Mouse (Mus musculus) right cerebral cortex, postnatal 25 days (tissue): Measurements from ENCODE around the gene Mydgf.
A peak's percentile ranks its signal among the peaks of the same experiment; 100 is the strongest.

Experiments used
- DNase-seq: peaks from one replicate; pipeline ENCODE4 v3.0.0; 2022

The Mydgf gene

DNA sequence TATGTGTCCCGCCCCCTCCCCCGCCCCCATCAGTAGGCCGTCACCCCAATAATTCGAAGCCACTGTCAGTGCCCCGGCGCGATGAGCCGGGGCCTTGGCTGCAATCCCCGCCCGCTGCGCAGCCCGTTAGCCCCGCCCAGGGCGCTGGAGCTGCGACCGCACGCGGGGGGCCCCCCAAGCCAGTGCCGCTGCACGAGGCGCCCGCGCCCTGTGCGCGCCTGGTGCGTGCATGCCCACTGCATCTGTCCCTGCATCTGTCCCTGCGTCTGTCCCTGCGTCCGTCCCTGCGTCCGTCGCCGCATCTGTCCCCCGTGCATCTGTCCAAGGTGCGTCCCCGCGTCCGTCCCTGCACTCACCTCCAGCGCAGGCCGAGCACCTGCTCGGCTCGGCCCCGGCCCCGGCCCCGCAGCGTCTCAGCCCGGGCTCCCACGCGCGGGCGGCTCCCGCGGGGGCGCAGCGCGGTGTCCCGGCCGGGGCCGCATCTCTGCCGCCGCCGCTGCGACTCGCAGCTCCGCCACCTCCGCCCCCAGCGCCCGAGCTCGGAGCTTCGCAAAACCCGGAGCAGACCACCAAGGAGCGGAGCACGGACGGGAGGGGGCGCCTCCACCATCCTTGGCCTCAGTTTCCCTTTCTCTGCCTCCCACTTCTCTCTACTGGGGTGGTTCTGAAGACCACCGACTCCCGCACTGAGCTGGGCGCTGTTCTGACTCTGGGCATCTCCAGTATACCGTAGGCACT lies 43.7 kb downstream of the Mydgf start, which contains the start of gene Sema6b:
TSS of gene Sema6b (minus strand) at position 486 of the 738 bp plus-strand sequence.
- peak; percentile 86 for DNase-seq

GRCm38 (mm10) chr17:56139355-56139754 lies 44.4 kb downstream of the Mydgf start:
- DNase-seq = no peak

GRCm38 (mm10) chr17:56137839-56138613 lies 45.7 kb downstream of the Mydgf start:
- no peak for DNase-seq

DNA sequence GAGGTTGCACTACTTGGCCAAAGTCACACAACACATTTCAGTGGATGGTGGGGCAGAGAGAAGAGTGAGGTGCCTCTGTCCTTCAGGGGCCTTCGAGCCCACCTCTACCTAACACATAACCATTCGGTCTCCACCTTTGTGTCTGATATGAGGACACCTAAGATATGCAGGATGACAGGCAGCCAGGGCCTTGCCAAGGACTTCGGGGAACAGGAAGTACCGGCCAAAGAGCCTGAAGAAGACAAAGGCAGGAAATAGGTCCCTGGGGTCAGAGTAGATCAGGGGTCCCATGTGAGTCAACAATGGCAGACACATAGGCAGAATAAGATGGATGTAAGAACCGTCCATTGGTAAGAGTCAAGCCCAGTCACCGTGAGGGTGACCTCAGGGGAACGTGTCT lies 47.2 kb downstream of the Mydgf start:
- DNase-seq = no peak

DNA sequence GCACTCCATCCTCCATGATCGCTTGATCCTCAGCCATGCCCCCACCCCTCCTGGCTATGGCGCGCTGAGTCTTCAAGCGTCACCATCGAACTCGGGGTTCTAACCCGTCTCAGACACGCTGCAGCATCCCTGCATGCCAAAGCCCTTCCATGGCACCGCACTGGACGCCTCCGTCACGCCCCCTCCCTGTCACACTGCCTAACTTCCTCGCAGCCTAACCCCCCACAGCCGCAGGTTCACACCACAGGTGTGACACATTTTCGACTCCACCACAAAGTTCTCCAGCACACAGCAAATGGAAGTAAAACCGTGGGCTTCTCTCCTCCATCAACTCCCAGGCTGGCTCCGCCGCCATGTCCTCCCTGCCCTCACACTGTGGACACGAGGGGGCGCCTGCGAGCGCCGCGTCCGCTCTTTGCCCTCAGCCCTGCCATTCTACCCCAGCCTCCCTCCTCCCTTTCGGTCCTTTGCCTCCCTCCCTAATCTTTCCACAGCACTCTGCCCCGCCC lies 49.2 kb downstream of the Mydgf start:
- DNase-seq = no peak

GRCm38 (mm10) chr17:56133457-56134363 lies 50.0 kb downstream of the Mydgf start:
- no peak for DNase-seq

DNA sequence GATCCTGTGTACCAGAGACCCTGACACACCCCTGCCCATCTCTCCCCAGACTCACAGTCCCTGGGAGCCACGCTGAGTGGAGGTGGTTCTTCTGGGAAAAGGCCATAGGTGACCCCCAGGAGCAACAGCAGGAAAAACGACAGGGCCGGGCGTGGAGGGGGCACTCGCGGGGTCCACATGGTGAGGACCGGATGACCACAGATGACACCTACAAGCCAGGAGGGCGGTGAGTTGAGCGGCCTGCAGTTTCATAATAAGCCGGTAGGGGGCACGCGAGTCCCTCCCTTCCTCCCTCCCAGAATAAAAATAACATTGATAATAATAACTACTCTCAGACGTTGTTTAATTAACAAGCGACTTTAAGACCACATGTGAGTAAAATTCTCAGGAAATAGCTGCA lies 51.1 kb downstream of the Mydgf start:
- no peak for DNase-seq

DNA sequence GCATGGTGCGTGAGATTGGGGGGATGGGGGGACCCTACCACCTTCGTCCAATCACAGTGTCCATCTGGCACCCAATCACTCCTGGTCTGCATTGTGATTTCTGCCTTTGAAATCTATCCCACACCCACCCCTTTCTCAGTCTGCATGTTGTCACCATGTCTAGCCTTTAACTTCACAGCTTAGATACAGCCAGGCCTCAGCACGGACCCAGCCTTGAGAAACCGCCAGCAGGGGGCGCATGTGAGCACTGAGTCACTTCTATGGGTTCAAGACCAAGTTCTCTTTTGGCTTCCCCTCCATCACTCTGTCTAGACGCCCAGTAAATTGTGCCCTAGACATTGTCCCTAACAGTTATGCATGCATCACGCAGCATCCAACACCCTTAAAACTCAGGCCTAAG lies 51.9 kb downstream of the Mydgf start:
- DNase-seq = no peak

GRCm38 (mm10) chr17:56131136-56131535 lies 52.6 kb downstream of the Mydgf start:
- no peak for DNase-seq

DNA sequence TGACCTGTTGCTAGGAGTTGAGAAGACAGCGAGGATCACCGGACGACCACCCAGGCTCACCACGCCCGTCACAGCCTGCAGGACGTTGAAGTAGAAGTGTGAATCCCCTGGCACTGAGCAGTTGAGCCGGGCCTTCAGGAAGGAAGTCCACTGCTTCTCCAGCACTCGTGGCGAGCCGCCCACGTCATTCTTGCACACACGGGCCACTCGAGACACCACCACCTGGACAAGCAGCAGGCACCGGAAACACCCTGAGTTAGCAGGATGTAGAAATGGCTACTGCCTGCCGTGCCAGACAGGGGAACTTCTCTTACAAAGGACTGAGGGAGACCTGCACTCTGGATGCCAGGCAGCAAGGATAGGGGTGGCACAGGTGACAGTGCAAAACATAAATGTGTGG lies 55.5 kb downstream of the Mydgf start:
- no peak for DNase-seq

DNA sequence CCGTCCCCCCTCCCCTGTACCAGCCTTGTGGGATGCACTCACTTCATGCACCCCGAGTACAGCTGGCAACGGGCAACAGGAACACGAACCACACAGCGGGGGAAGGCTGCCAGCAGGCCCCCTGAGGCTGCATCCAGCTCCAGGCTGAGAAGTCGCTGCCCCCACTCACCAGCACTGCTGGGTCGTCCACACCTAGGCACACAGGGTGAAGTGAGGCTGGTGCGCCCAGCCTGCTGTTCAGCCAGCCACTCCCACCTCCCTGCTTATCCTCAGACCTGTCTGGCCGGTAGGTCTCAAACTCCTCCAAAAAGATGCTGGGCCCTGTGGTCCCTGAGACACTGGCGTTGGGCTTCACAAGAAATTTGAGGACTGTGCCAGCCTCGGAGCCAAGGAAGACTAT lies 57.5 kb downstream of the Mydgf start:
- no peak for DNase-seq
